17 mouse cellular contexts compared by ENCODE assay signal in the genomic region with DNA sequence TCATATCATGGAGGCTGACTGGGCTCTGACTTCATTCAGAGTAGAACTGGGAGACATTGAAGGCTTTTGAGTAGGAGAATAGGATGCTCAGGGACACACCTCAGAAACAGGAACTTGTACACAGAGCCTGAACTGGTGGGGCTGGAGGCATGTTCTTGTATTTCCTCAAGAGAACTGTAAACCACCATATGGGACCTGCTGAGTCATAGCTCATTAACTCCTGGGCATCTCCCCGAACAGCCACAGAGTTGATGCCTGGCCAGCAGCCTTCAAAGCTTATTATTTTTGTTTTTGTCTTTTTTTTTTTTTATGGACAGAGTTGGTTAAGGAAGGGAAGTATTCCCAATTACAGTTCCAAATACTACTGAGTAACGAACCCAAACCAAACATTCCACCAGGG.
DNase-seq lines count a peak whose midpoint lies in the region; ATAC-seq and TF ChIP-seq lines count a peak whose summit lies in the region.
"Had no signal": no experiment of that assay in that cellular context is flagged by ENCODE, and none has a peak within 500 bp of the region (broad histone marks: within the 10 kb centered on the region; RNA-seq: fewer than 3 reads in every experiment).

No protein-coding gene starts in this region.

- no peak for DNase-seq in cerebellum, postnatal 4 days (ENCODE audit: low spot score in 2 of 2)
- peak; percentile 89 for DNase-seq in Muller cell, postnatal 12 days (ENCODE audit: inconsistent ontology term)
- DNase-seq in cerebellum, adult 2 months = peak; percentile 67 to 87
- no peak for DNase-seq in heart, adult 8-10 months (ENCODE audit: low spot score)
- DNase-seq in left cerebral cortex, adult 9 months (ENCODE audit: low spot score in 2 of 2) = no peak
- DNase-seq in kidney, postnatal 4 days = no peak
- DNase-seq: gastrocnemius, postnatal 25 days; kidney, postnatal 10 days; retina, postnatal 1 day had no signal

- no peak for TF ChIP-seq CTCF in cerebellum, adult 2 months (IDR thresholded peaks at IDR 0.05; ENCODE audit: borderline replicate concordance, insufficient read depth, low read depth, low read length)

- H3K27ac ChIP-seq in cerebellum, adult 2 months (ENCODE audit: insufficient read depth, low read length) = peak overlapping the region; percentile 86
- H3K27ac ChIP-seq: hindbrain, embryonic 13.5 days; left cerebral cortex, adult 2 months; limb, embryonic 15.5 days; stomach, postnatal 0 days had no signal

- no peak overlapping the region for H3K4me3 ChIP-seq in cerebellum, adult 2 months (replicated peaks; ENCODE audit: insufficient read depth, low read depth, low read length)
- H3K4me3 ChIP-seq: hindbrain, embryonic 13.5 days; left cerebral cortex, adult 2 months; limb, embryonic 15.5 days had no signal

- 5% methylated on average over 2 of the region's 2 CpGs for WGBS in cerebellum, adult 2 months

- H3K4me1 ChIP-seq in cerebellum, adult 2 months (ENCODE audit: control insufficient read depth, insufficient read depth, low read length) = peaks cover 39% of the 10 kb centered on the region
- H3K4me1 ChIP-seq: limb, embryonic 15.5 days had no signal

- TF ChIP-seq POLR2A in cerebellum, adult 2 months (IDR thresholded peaks at IDR 0.05; ENCODE audit: borderline replicate concordance, insufficient read depth, low read length) = no peak

- no peaks in the 10 kb centered on the region for H3K27me3 ChIP-seq in cerebellum, adult 2 months (ENCODE audit: control insufficient read depth, insufficient read depth, low read length)
- H3K27me3 ChIP-seq: hindbrain, embryonic 13.5 days; limb, embryonic 15.5 days had no signal

- ATAC-seq in cerebellum, adult (ENCODE audit: insufficient number of reproducible peaks, low FRiP score, low TSS enrichment) = peak; percentile 26; the same call in 1 of the 2 replicates
- peak; percentile 93 to 96 for ATAC-seq in hematopoietic stem cell, adult 5-6 weeks (replicated peaks in 1 of 2; ENCODE audit: insufficient read depth in 1 of 2, low FRiP score in 2 of 2, low TSS enrichment in 1 of 2, low read depth in 1 of 2, poor library complexity in 2 of 2, severe bottlenecking in 2 of 2)
- ATAC-seq: forebrain, embryonic 14.5 days; intestine, postnatal 0 days had no signal

Comparison
In these comparisons a context has a peak if more than half of its experiments do, and no peak if none do; other contexts are left out.
1. DNase-seq: peak in Muller cell, postnatal 12 days (single experiment) and cerebellum, adult 2 months (2 of 2); none in cerebellum, postnatal 4 days (0 of 2), heart, adult 8-10 months (single experiment), left cerebral cortex, adult 9 months (0 of 2) and kidney, postnatal 4 days (0 of 2).